Mouse (Mus musculus) frontal cortex, postnatal 10 days (tissue): ENCODE measurements around the gene Ssbp4.
"Not testable (repeated sequence)": the region's sequence is repeated elsewhere in the genome, so short reads cannot be mapped to it uniquely, and the experiment has no call there.

Experiments
- DNase-seq, 2 experiments: peaks; one replicate each; pipeline ENCODE4 v3.0.0; 2022; ENCODE audit warnings: low spot score in 2 of 2, mixed read lengths in 1 of 2

Gene Ssbp4

GRCm38 (mm10) chr8:70587955-70588354, 20.7 kb downstream of the Ssbp4 start:
- not testable (repeated sequence) for DNase-seq

- peak in 1 of 2 experiments; percentile 60 for DNase-seq
These were observed 23.4 kb downstream of the Ssbp4 start for GRCm38 (mm10) chr8:70585258-70585652.

- DNase-seq = no peak
These were observed 23.9 kb downstream of the Ssbp4 start for GRCm38 (mm10) chr8:70584606-70585257.

- no peak for DNase-seq
These were observed 24.9 kb downstream of the Ssbp4 start for GRCm38 (mm10) chr8:70583476-70584387.

- DNase-seq = no peak
These were observed 31.5 kb downstream of the Ssbp4 start for GRCm38 (mm10) chr8:70577207-70577606.

GRCm38 (mm10) chr8:70574915-70575314, 33.8 kb downstream of the Ssbp4 start:
- no peak for DNase-seq

GRCm38 (mm10) chr8:70574302-70574701, 34.4 kb downstream of the Ssbp4 start:
- DNase-seq = no peak

- no peak for DNase-seq
These were observed 37.7 kb downstream of the Ssbp4 start for GRCm38 (mm10) chr8:70570990-70571389.

GRCm38 (mm10) chr8:70570360-70570759, 38.3 kb downstream of the Ssbp4 start:
- no peak for DNase-seq

GRCm38 (mm10) chr8:70565561-70565960, 43.1 kb downstream of the Ssbp4 start:
- no peak for DNase-seq

GRCm38 (mm10) chr8:70564696-70565235, 43.9 kb downstream of the Ssbp4 start:
- no peak for DNase-seq

GRCm38 (mm10) chr8:70563763-70564387, 44.8 kb downstream of the Ssbp4 start:
- DNase-seq = no peak

GRCm38 (mm10) chr8:70562802-70563201, 45.9 kb downstream of the Ssbp4 start:
- DNase-seq = no peak

- DNase-seq = no peak
These were observed 46.7 kb downstream of the Ssbp4 start for GRCm38 (mm10) chr8:70561809-70562535.

- DNase-seq = no peak
These were observed 47.3 kb downstream of the Ssbp4 start for GRCm38 (mm10) chr8:70561357-70561756.

- no peak for DNase-seq
These were observed 48.1 kb downstream of the Ssbp4 start for GRCm38 (mm10) chr8:70560564-70560963.

- peak in 1 of 2 experiments; percentile 48 for DNase-seq
These were observed 48.6 kb downstream of the Ssbp4 start for GRCm38 (mm10) chr8:70560096-70560495.

GRCm38 (mm10) chr8:70558983-70559382, 49.7 kb downstream of the Ssbp4 start:
- DNase-seq = no peak

- DNase-seq = no peak
These were observed 50.3 kb downstream of the Ssbp4 start for GRCm38 (mm10) chr8:70558334-70558733.

GRCm38 (mm10) chr8:70555079-70555747, 53.5 kb downstream of the Ssbp4 start:
- DNase-seq = no peak

- DNase-seq = no peak
These were observed 54.9 kb downstream of the Ssbp4 start for GRCm38 (mm10) chr8:70553740-70554139.
